Mouse (Mus musculus): ENCODE measurements at regions not wholly inside any gene's neighbourhood (a gene's known extent, or its start where the extent isn't known, plus 50 kb on each side); places are given as distances from the start of the nearest gene placed in this dataset.
"Not testable (repeated sequence)": the region's sequence is repeated elsewhere in the genome, so short reads cannot be mapped to it uniquely, and the experiment has no call there.

GRCm38 (mm10) chr6:102780830-102781229 lies 207.9 kb upstream of the Cntn3 start:
- DNase-seq, result no peak

- DNase-seq, result no peak
Observed at GRCm38 (mm10) chr6:102774580-102774979, 201.7 kb upstream of the Cntn3 start.

GRCm38 (mm10) chr6:102762357-102762756 lies 189.5 kb upstream of the Cntn3 start:
- no peak for DNase-seq

GRCm38 (mm10) chr6:102755010-102755409 lies 182.1 kb upstream of the Cntn3 start:
- peak; percentile 2 to 9 for DNase-seq

- DNase-seq, result not testable (repeated sequence)
Observed at GRCm38 (mm10) chr6:102750161-102750560, 177.3 kb upstream of the Cntn3 start.

- not testable (repeated sequence) for DNase-seq
Observed at GRCm38 (mm10) chr6:102746440-102746839, 173.5 kb upstream of the Cntn3 start.

GRCm38 (mm10) chr6:102737237-102737636 lies 164.3 kb upstream of the Cntn3 start:
- DNase-seq, result not testable (repeated sequence)

GRCm38 (mm10) chr6:102733751-102734150 lies 160.8 kb upstream of the Cntn3 start:
- no peak for DNase-seq

- DNase-seq, result no peak
Observed at GRCm38 (mm10) chr6:102731995-102732394, 159.1 kb upstream of the Cntn3 start.

GRCm38 (mm10) chr6:102725751-102726150 lies 152.8 kb upstream of the Cntn3 start:
- no peak for DNase-seq

GRCm38 (mm10) chr6:102724315-102724714 lies 151.4 kb upstream of the Cntn3 start:
- DNase-seq, result no peak

- DNase-seq, result no peak
Observed at GRCm38 (mm10) chr6:102706862-102707261, 134.0 kb upstream of the Cntn3 start.

Data from cerebellum, postnatal 14 days (tissue).